Mouse (Mus musculus): ENCODE data around the gene Cfap97.

DNA sequence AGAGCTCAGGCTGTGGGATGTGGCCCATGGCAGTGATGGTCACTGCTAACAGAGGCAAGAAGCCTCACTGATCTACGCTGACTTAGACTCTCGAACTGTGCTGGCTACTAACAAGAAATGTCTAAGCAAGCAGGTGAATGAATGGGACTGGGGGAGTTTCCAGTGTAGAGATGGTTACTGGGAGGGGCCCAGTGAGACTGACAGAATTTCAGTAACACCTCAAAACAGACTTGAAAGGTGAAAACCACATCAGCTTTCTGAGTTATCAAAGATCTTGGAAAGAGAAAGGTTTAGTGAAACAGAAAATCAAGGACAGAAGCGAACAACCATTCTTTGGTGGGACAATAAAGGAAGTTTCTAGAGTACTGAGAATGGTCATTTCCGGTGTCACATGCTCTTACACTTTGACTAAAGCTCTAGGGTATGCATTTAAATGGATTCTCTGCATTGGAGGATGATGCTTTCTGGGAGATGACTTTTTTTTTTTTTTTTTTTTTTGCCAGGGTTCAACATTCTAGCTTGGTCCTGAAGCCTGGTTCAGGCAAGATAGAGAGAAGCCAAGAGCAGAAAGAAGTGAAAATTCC, 9.0 kb upstream of the Cfap97 start:
- no peak for TF ChIP-seq POLR2A (IDR thresholded peaks at IDR 0.05; ENCODE audit: insufficient read depth, low read length)
- no peak for TF ChIP-seq CTCF (IDR thresholded peaks at IDR 0.05; ENCODE audit: low read depth, low read length)

Data from ES-Bruce4 (cell line).